Mouse (Mus musculus) heart, embryonic 13.5 days (tissue): ENCODE results near the gene Npcd. TPM values are rescaled to one million over a fixed set of nuclear protein-coding genes. Genes with fewer than 3 reads are reported as not detected.

Experiments used
- ATAC-seq: fragments of 200-750 bp; cut with Nextera tagmentation; 2 replicates; pipeline ENCODE4 v1.8.0; 2017; ENCODE audit warnings: moderate TSS enrichment; ENCODE audit not compliant: insufficient number of reproducible peaks, low FRiP score, low TSS enrichment; ENCODE audit errors: extremely low read depth
- H3K27ac ChIP-seq: fragments of 300-500 bp; sonication (generic); replicated peaks from 2 replicates; pipeline ENCODE4 v1.5.1; 2015; ENCODE audit warnings: moderate library complexity, mild to moderate bottlenecking, inconsistent platforms
- H3K27me3 ChIP-seq: fragments of 300-500 bp; sonication (generic); replicated peaks from 2 replicates; pipeline ENCODE4 v1.6.1; 2015; ENCODE audit warnings: mild to moderate bottlenecking, inconsistent platforms
- H3K36me3 ChIP-seq: fragments of 300-500 bp; sonication (generic); 2 replicates; pipeline ENCODE4 v1.6.1; 2015; ENCODE audit warnings: mild to moderate bottlenecking, inconsistent platforms
- H3K4me1 ChIP-seq: fragments of 300-500 bp; sonication (generic); 2 replicates; pipeline ENCODE4 v1.6.1; 2015; ENCODE audit warnings: inconsistent platforms
- H3K4me2 ChIP-seq: fragments of 300-500 bp; sonication (generic); 2 replicates; pipeline ENCODE4 v1.6.1; 2015; ENCODE audit warnings: inconsistent platforms, mild to moderate bottlenecking, moderate library complexity
- H3K4me3 ChIP-seq: fragments of 300-500 bp; sonication (generic); 2 replicates; pipeline ENCODE4 v1.5.1; 2015; ENCODE audit warnings: moderate library complexity, mild to moderate bottlenecking, inconsistent platforms
- H3K9ac ChIP-seq: fragments of 300-500 bp; sonication (generic); 2 replicates; pipeline ENCODE4 v1.6.1; 2015; ENCODE audit warnings: inconsistent platforms, mild to moderate bottlenecking, moderate library complexity
- H3K9me3 ChIP-seq: fragments of 300-500 bp; sonication (generic); 2 replicates; pipeline ENCODE4 v1.6.1; 2016; ENCODE audit warnings: inconsistent platforms
- WGBS: fragments of 180-500 bp; shearing (Covaris S2); methylation state at CpG from one replicate; pipeline ENCODE4 v1.1.7; 2015; ENCODE audit warnings: mixed read lengths; 5-methylcytosine and 5-hydroxymethylcytosine counted together
- polyA plus RNA-seq: library from polyadenylated mRNA; unstranded; fragments of >200 nt; fragmentation: Nextera tagmentation; extraction: Ambion mirVana; gene quantifications from 2 replicates; pipeline ENCODE4 v1.2.1, GENCODE M21; 2015

The Npcd gene
- polyA plus RNA-seq, 1 experiment from 2014 or later: not detected

- no peak for ATAC-seq
- Histone ChIP-seq H3K4me3 (no peak overlapping the region), H3K4me1 (peaks cover 15% of the 10 kb centered on the region), H3K9ac (no peak overlapping the region), H3K27ac (no peak overlapping the region), H3K27me3 (peaks cover 85% of the 10 kb centered on the region), H3K36me3 (no peaks in the 10 kb centered on the region), H3K4me2 (no peak overlapping the region), H3K9me3 (no peaks in the 10 kb centered on the region)
- WGBS: 62% methylated on average over 2 of the region's 2 CpGs
These were observed 32.4 kb downstream of the Npcd start for GRCm38 (mm10) chr15:79801646-79802045.

GRCm38 (mm10) chr15:79800701-79801100 is 33.3 kb downstream of the Npcd start:
- H3K27me3 ChIP-seq: peaks cover 76% of the 10 kb centered on the region
- H3K4me3 ChIP-seq: no peak overlapping the region
- H3K36me3 ChIP-seq: no peaks in the 10 kb centered on the region
- no peak for ATAC-seq
- no peak overlapping the region for H3K4me2 ChIP-seq
- H3K9me3 ChIP-seq: no peaks in the 10 kb centered on the region
- peaks cover 15% of the 10 kb centered on the region for H3K4me1 ChIP-seq
- 56% methylated on average over 11 of the region's 11 CpGs for WGBS
- H3K27ac ChIP-seq: no peak overlapping the region
- H3K9ac ChIP-seq: no peak overlapping the region

GRCm38 (mm10) chr15:79798591-79798990 is 35.4 kb downstream of the Npcd start:
- H3K4me1 ChIP-seq: peaks cover 4% of the 10 kb centered on the region
- ATAC-seq: no peak
- WGBS: 76% methylated on average over 10 of the region's 10 CpGs
- H3K4me2 ChIP-seq: no peak overlapping the region
- H3K4me3 ChIP-seq: no peak overlapping the region
- no peaks in the 10 kb centered on the region for H3K9me3 ChIP-seq
- no peak overlapping the region for H3K9ac ChIP-seq
- H3K36me3 ChIP-seq: no peaks in the 10 kb centered on the region
- H3K27me3 ChIP-seq: peaks cover 66% of the 10 kb centered on the region
- H3K27ac ChIP-seq: no peak overlapping the region

- H3K4me3 ChIP-seq: no peak overlapping the region
- ATAC-seq: no peak
- no peak overlapping the region for H3K9ac ChIP-seq
- H3K4me1 ChIP-seq: no peaks in the 10 kb centered on the region
- WGBS: 72% methylated on average over 8 of the region's 8 CpGs
- no peaks in the 10 kb centered on the region for H3K36me3 ChIP-seq
- no peaks in the 10 kb centered on the region for H3K9me3 ChIP-seq
- H3K27me3 ChIP-seq: peaks cover 66% of the 10 kb centered on the region
- no peak overlapping the region for H3K4me2 ChIP-seq
- H3K27ac ChIP-seq: no peak overlapping the region
These were observed 36.4 kb downstream of the Npcd start for GRCm38 (mm10) chr15:79797680-79798079.

- no peak overlapping the region for H3K4me2 ChIP-seq
- H3K4me1 ChIP-seq: no peaks in the 10 kb centered on the region
- H3K27me3 ChIP-seq: peaks cover 66% of the 10 kb centered on the region
- WGBS: 79% methylated on average over 7 of the region's 7 CpGs
- ATAC-seq: no peak
- no peak overlapping the region for H3K4me3 ChIP-seq
- no peaks in the 10 kb centered on the region for H3K9me3 ChIP-seq
- H3K9ac ChIP-seq: no peak overlapping the region
- no peak overlapping the region for H3K27ac ChIP-seq
- H3K36me3 ChIP-seq: no peaks in the 10 kb centered on the region
These were observed 36.9 kb downstream of the Npcd start for GRCm38 (mm10) chr15:79797096-79797495.

GRCm38 (mm10) chr15:79796256-79796655 is 37.8 kb downstream of the Npcd start:
- H3K4me2 ChIP-seq: no peak overlapping the region
- no peak overlapping the region for H3K4me3 ChIP-seq
- WGBS: 71% methylated on average over 12 of the region's 12 CpGs
- no peaks in the 10 kb centered on the region for H3K4me1 ChIP-seq
- H3K27me3 ChIP-seq: peaks cover 64% of the 10 kb centered on the region
- H3K27ac ChIP-seq: no peak overlapping the region
- H3K9ac ChIP-seq: no peak overlapping the region
- no peaks in the 10 kb centered on the region for H3K9me3 ChIP-seq
- no peaks in the 10 kb centered on the region for H3K36me3 ChIP-seq
- ATAC-seq: no peak

GRCm38 (mm10) chr15:79794173-79794572 is 39.9 kb downstream of the Npcd start:
- Histone ChIP-seq H3K9ac (no peak overlapping the region), H3K9me3 (no peaks in the 10 kb centered on the region), H3K27me3 (peaks cover 67% of the 10 kb centered on the region), H3K36me3 (no peaks in the 10 kb centered on the region), H3K4me2 (no peak overlapping the region), H3K4me1 (no peaks in the 10 kb centered on the region), H3K4me3 (no peak overlapping the region), H3K27ac (no peak overlapping the region)
- ATAC-seq: no peak
- 14% methylated on average over 20 of the region's 20 CpGs for WGBS

- ATAC-seq: no peak
- H3K4me2 ChIP-seq: no peak overlapping the region
- H3K4me3 ChIP-seq: no peak overlapping the region
- H3K9ac ChIP-seq: no peak overlapping the region
- no peaks in the 10 kb centered on the region for H3K9me3 ChIP-seq
- WGBS: 82% methylated on average over 9 of the region's 9 CpGs
- H3K4me1 ChIP-seq: no peaks in the 10 kb centered on the region
- H3K27ac ChIP-seq: no peak overlapping the region
- peaks cover 71% of the 10 kb centered on the region for H3K27me3 ChIP-seq
- H3K36me3 ChIP-seq: no peaks in the 10 kb centered on the region
These were observed 41.0 kb downstream of the Npcd start for GRCm38 (mm10) chr15:79793076-79793475.

- H3K9me3 ChIP-seq: no peaks in the 10 kb centered on the region
- no peak overlapping the region for H3K4me3 ChIP-seq
- no peak for ATAC-seq
- H3K27ac ChIP-seq: no peak overlapping the region
- no peaks in the 10 kb centered on the region for H3K4me1 ChIP-seq
- H3K27me3 ChIP-seq: peaks cover 77% of the 10 kb centered on the region
- no peaks in the 10 kb centered on the region for H3K36me3 ChIP-seq
- H3K9ac ChIP-seq: no peak overlapping the region
- H3K4me2 ChIP-seq: no peak overlapping the region
- WGBS: 22% methylated on average over 19 of the region's 19 CpGs
These were observed 41.6 kb downstream of the Npcd start for GRCm38 (mm10) chr15:79792455-79792854.

GRCm38 (mm10) chr15:79791502-79791901 is 42.5 kb downstream of the Npcd start:
- no peak overlapping the region for H3K27ac ChIP-seq
- no peak overlapping the region for H3K9ac ChIP-seq
- ATAC-seq: no peak
- H3K9me3 ChIP-seq: no peaks in the 10 kb centered on the region
- H3K36me3 ChIP-seq: no peaks in the 10 kb centered on the region
- H3K4me2 ChIP-seq: no peak overlapping the region
- H3K27me3 ChIP-seq: peaks cover 80% of the 10 kb centered on the region
- no peaks in the 10 kb centered on the region for H3K4me1 ChIP-seq
- no peak overlapping the region for H3K4me3 ChIP-seq
- 5% methylated on average over 12 of the region's 12 CpGs for WGBS

GRCm38 (mm10) chr15:79790905-79791304 is 43.1 kb downstream of the Npcd start:
- WGBS: 71% methylated on average over 6 of the region's 6 CpGs
- no peaks in the 10 kb centered on the region for H3K4me1 ChIP-seq
- H3K36me3 ChIP-seq: no peaks in the 10 kb centered on the region
- H3K9ac ChIP-seq: no peak overlapping the region
- H3K9me3 ChIP-seq: no peaks in the 10 kb centered on the region
- H3K27ac ChIP-seq: no peak overlapping the region
- peaks cover 86% of the 10 kb centered on the region for H3K27me3 ChIP-seq
- no peak for ATAC-seq
- H3K4me2 ChIP-seq: no peak overlapping the region
- H3K4me3 ChIP-seq: no peak overlapping the region

- no peaks in the 10 kb centered on the region for H3K36me3 ChIP-seq
- no peak overlapping the region for H3K9ac ChIP-seq
- H3K9me3 ChIP-seq: no peaks in the 10 kb centered on the region
- ATAC-seq: no peak
- WGBS: 41% methylated on average over 8 of the region's 8 CpGs
- H3K27me3 ChIP-seq: peaks cover 94% of the 10 kb centered on the region
- no peak overlapping the region for H3K4me3 ChIP-seq
- no peak overlapping the region for H3K27ac ChIP-seq
- no peak overlapping the region for H3K4me2 ChIP-seq
- H3K4me1 ChIP-seq: no peaks in the 10 kb centered on the region
These were observed 43.9 kb downstream of the Npcd start for GRCm38 (mm10) chr15:79790111-79790510.
